18 mouse cellular contexts compared by ENCODE assay signal in genomic region chr8:25348003-25348683, GRCm38 (mm10).
DNase-seq lines count a peak whose midpoint lies in the region; TF ChIP-seq lines count a peak whose summit lies in the region.
"Had no signal": no experiment of that assay in that cellular context is flagged by ENCODE, and none has a peak within 500 bp of the region (broad histone marks: within the 10 kb centered on the region; RNA-seq: fewer than 3 reads in every experiment).

No protein-coding gene starts in this region.

- H3K9ac ChIP-seq in liver, adult 2 months (ENCODE audit: low read depth, low read length): no peak overlapping the region
- H3K9ac ChIP-seq: stomach, embryonic 15.5 days had no signal

- H3K79me2 ChIP-seq in liver, adult 2 months (ENCODE audit: control insufficient read depth, insufficient read depth, low read length): no peaks in the 10 kb centered on the region

- no peak overlapping the region for H3K27ac ChIP-seq in liver, adult 2 months (replicated peaks; ENCODE audit: insufficient read depth, low read depth, low read length)
- H3K27ac ChIP-seq: layer of hippocampus, adult 2 months; macrophage; midbrain, embryonic 10.5 days; stomach, embryonic 15.5 days had no signal

- no peak for TF ChIP-seq CTCF in liver, adult 2 months (IDR thresholded peaks at IDR 0.05; ENCODE audit: low read depth, low read length)

- H3K36me3 ChIP-seq in liver, adult 2 months (ENCODE audit: control insufficient read depth, insufficient read depth, low read length): no peaks in the 10 kb centered on the region
- H3K36me3 ChIP-seq: midbrain, embryonic 10.5 days; stomach, embryonic 15.5 days had no signal

- no peak for TF ChIP-seq POLR2A in liver, adult 2 months (IDR thresholded peaks at IDR 0.05; ENCODE audit: extremely low read depth, insufficient read depth, low read length)

- 85% methylated on average over 10 of the region's 10 CpGs for WGBS in liver, adult 2 months

- H3K4me1 ChIP-seq in liver, adult 2 months (ENCODE audit: control insufficient read depth, insufficient read depth, low read length): no peaks in the 10 kb centered on the region

- H3K27me3 ChIP-seq in liver, adult 2 months (ENCODE audit: control insufficient read depth, insufficient read depth, low read length): no peaks in the 10 kb centered on the region
- H3K27me3 ChIP-seq: stomach, embryonic 15.5 days had no signal

- DNase-seq in heart, adult 18-20 months: peak; percentile 24 to 49
- DNase-seq in heart, adult 8-10 months (ENCODE audit: low spot score): no peak
- DNase-seq in liver, adult 2 months (ENCODE audit: extremely low read depth, low read depth, low spot score): peak; percentile 10
- DNase-seq in liver: no peak
- peak; percentile 48 to 55 for DNase-seq in cerebellum, adult 18-20 months
- peak; percentile 20 to 33 for DNase-seq in cerebellum, postnatal 36 days
- no peak for DNase-seq in frontal cortex, postnatal 14 days (ENCODE audit: low spot score in 2 of 2)
- no peak for DNase-seq in frontal cortex, adult 2 months (ENCODE audit: extremely low spot score in 1 of 2, low spot score in 1 of 2)
- DNase-seq: B cell, adult 2 months; embryo, embryonic 11 days; kidney, adult 11 months; right cerebral cortex, postnatal 25 days; thymus, adult 18-20 months; thymus, postnatal 4 days had no signal

- no peak overlapping the region for H3K4me3 ChIP-seq in liver, adult 2 months (ENCODE audit: insufficient read depth, low read depth, low read length)
- H3K4me3 ChIP-seq: layer of hippocampus, adult 2 months; midbrain, embryonic 10.5 days; stomach, embryonic 15.5 days had no signal

Comparison
In these comparisons a context has a peak if more than half of its experiments do, and no peak if none do; other contexts are left out.
1. DNase-seq: peak in heart, adult 18-20 months (2 of 2), liver, adult 2 months (single experiment), cerebellum, adult 18-20 months (2 of 2) and cerebellum, postnatal 36 days (2 of 2); none in heart, adult 8-10 months (single experiment), liver (single experiment), frontal cortex, postnatal 14 days (0 of 2) and frontal cortex, adult 2 months (0 of 2).